Mouse (Mus musculus) hindbrain, embryonic 14.5 days (tissue): ENCODE data around the gene Naa16. TPM values are rescaled to one million over a fixed set of nuclear protein-coding genes. Genes with fewer than 3 reads are reported as not detected.

Source experiments
- ATAC-seq: fragments of 200-750 bp; cut with Nextera tagmentation; 2 replicates; pipeline ENCODE4 v1.8.0; 2017; ENCODE audit warnings: moderate number of reproducible peaks, mild to moderate bottlenecking, moderate TSS enrichment, moderate library complexity; ENCODE audit not compliant: low FRiP score
- DNase-seq: peaks from one replicate; pipeline ENCODE4 v3.0.0-alpha.2; 2015; ENCODE audit warnings: low spot score
- H3K27ac ChIP-seq: fragments of 300-500 bp; sonication (generic); 2 replicates; pipeline ENCODE4 v1.5.1; 2014; ENCODE audit warnings: mild to moderate bottlenecking, moderate library complexity
- H3K27me3 ChIP-seq: fragments of 300-500 bp; sonication (generic); 2 replicates; pipeline ENCODE4 v1.6.1; 2014; ENCODE audit warnings: mild to moderate bottlenecking, low read length, mixed read lengths; ENCODE audit not compliant: control insufficient read depth, insufficient read depth
- H3K36me3 ChIP-seq: fragments of 300-500 bp; sonication (generic); replicated peaks from 2 replicates; pipeline ENCODE4 v1.6.1; 2014; ENCODE audit not compliant: control insufficient read depth, insufficient read depth
- H3K4me1 ChIP-seq: fragments of 300-500 bp; sonication (generic); replicated peaks from 2 replicates; pipeline ENCODE4 v1.6.1; 2014; ENCODE audit warnings: antibody characterized with exemption, low read length, mixed read lengths; ENCODE audit not compliant: control insufficient read depth, insufficient read depth
- H3K4me2 ChIP-seq: fragments of 300-500 bp; sonication (generic); replicated peaks from 2 replicates; pipeline ENCODE4 v1.6.1; 2014; ENCODE audit warnings: mild to moderate bottlenecking, moderate library complexity
- H3K4me3 ChIP-seq: fragments of 300-500 bp; sonication (generic); replicated peaks from 2 replicates; pipeline ENCODE4 v1.5.1; 2014; ENCODE audit warnings: mild to moderate bottlenecking, low read length
- H3K9ac ChIP-seq: fragments of 300-500 bp; sonication (generic); 2 replicates; pipeline ENCODE4 v1.6.1; 2014
- H3K9me3 ChIP-seq: fragments of 300-500 bp; sonication (generic); 2 replicates; pipeline ENCODE4 v1.6.1; 2016; ENCODE audit warnings: low read length; ENCODE audit not compliant: control insufficient read depth
- WGBS: fragments of 180-500 bp; shearing (Covaris S2); extraction: QIAGEN DNeasy Blood & Tissue Kit; methylation state at CpG from one replicate; pipeline ENCODE4 v1.1.7; 2014; 5-methylcytosine and 5-hydroxymethylcytosine counted together
- polyA plus RNA-seq: library from polyadenylated mRNA; unstranded; fragments of >200 nt; fragmentation: Nextera tagmentation; extraction: Ambion mirVana; gene quantifications from 2 replicates; pipeline ENCODE4 v1.2.1, GENCODE M21; 2014

The Naa16 gene
- polyA plus RNA-seq, 1 experiment from 2014 or later = 12.5 TPM

- 70% methylated on average over 7 of the region's 7 CpGs for WGBS
- Histone ChIP-seq H3K9me3 (no peaks in the 10 kb centered on the region), H3K27ac (no peak overlapping the region), H3K9ac (no peak overlapping the region), H3K4me2 (no peak overlapping the region), H3K36me3 (no peaks in the 10 kb centered on the region), H3K27me3 (no peaks in the 10 kb centered on the region), H3K4me1 (no peaks in the 10 kb centered on the region), H3K4me3 (no peak overlapping the region)
- ATAC-seq (no peak), DNase-seq (no peak)
Observed at GRCm38 (mm10) chr14:79315877-79316276, 74.7 kb downstream of the Naa16 start.

DNA sequence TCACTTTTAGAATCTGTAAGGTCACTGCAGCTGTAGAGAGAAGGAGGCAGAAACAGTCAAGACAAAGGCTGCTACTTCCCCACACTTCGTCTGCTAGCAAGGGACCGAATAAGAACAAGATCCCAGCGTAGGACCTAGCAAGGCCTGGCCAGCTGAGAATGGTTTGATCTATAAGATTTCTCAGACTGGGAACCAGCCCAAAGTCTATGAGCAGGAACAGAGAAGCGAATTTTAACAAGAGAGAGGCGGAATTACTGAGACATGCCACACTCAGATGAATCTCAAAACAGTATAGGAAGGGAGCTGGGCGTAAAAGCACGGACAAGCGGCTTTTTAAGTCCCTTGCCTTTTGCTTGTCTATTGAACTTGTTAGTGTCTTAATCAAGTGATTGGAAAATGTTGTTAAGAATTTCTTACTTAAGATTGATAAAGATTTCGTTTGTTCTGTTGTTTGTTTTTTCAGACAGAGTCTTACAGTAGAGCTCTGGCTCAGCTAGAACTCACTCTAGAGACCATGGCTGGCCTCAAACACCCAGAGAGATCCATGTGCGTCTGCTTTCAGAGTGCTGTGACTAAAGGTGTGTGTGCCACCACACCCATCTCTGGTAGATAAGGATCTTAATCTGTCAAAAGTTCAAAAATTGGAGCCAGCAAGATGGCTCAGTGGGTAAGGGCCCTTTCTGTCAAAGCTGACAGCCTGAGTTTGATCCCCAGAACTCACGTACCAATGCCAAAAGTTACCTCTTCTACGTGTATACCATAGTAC is 76.2 kb downstream of the Naa16 start:
- H3K4me1 ChIP-seq = no peaks in the 10 kb centered on the region
- no peak overlapping the region for H3K27ac ChIP-seq
- no peak for ATAC-seq
- no peak overlapping the region for H3K4me3 ChIP-seq
- no peak for DNase-seq
- no peaks in the 10 kb centered on the region for H3K27me3 ChIP-seq
- 79% methylated on average over 12 of the region's 12 CpGs for WGBS
- H3K4me2 ChIP-seq = no peak overlapping the region
- H3K9me3 ChIP-seq = no peaks in the 10 kb centered on the region
- H3K9ac ChIP-seq = no peak overlapping the region
- H3K36me3 ChIP-seq = no peaks in the 10 kb centered on the region

- 57% methylated on average over 8 of the region's 8 CpGs for WGBS
- Histone ChIP-seq H3K27me3 (no peaks in the 10 kb centered on the region), H3K27ac (no peak overlapping the region), H3K4me2 (no peak overlapping the region), H3K9ac (no peak overlapping the region), H3K9me3 (no peaks in the 10 kb centered on the region), H3K4me1 (0 out of 2 replicates have a peak, but pooled peaks cover under 1% of the 10 kb centered on the region), H3K4me3 (no peak overlapping the region), H3K36me3 (no peaks in the 10 kb centered on the region)
- ATAC-seq = peak; percentile 40; the same call in 1 of the 2 replicates
- no peak for DNase-seq
Observed at GRCm38 (mm10) chr14:79313439-79314175, 77.0 kb downstream of the Naa16 start.

DNA sequence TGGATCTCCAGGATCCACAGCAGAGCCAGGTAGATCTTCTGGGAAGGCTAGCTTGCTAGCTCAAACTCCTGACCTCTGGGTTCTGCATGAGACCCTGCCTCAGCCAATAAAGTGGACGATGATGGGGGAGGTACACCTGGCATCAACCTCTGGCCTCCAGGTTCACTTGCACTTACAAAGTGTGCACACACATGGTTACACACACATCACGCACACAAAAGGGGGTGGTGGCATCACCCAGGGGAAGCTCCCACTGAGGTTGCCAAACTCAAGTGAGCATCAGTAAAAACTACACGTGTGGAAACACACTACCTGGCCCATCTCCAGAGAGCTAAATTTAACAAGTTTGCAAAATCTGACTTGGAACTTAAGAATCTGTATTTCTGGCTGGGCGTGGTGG is 77.9 kb downstream of the Naa16 start:
- Histone ChIP-seq H3K4me1 (0 out of 2 replicates have a peak, but pooled peaks cover 7% of the 10 kb centered on the region), H3K4me2 (no peak overlapping the region), H3K9ac (no peak overlapping the region), H3K36me3 (no peaks in the 10 kb centered on the region), H3K9me3 (no peaks in the 10 kb centered on the region), H3K27me3 (no peaks in the 10 kb centered on the region), H3K27ac (no peak overlapping the region), H3K4me3 (no peak overlapping the region)
- ATAC-seq = no peak
- WGBS = 90% methylated on average over 4 of the region's 4 CpGs
- DNase-seq = no peak

GRCm38 (mm10) chr14:79311918-79312454 is 78.6 kb downstream of the Naa16 start:
- H3K4me1 ChIP-seq = 0 out of 2 replicates have a peak, but pooled peaks cover 7% of the 10 kb centered on the region
- H3K9ac ChIP-seq = no peak overlapping the region
- H3K27me3 ChIP-seq = no peaks in the 10 kb centered on the region
- H3K9me3 ChIP-seq = no peaks in the 10 kb centered on the region
- no peaks in the 10 kb centered on the region for H3K36me3 ChIP-seq
- H3K4me2 ChIP-seq = no peak overlapping the region
- no peak overlapping the region for H3K27ac ChIP-seq
- ATAC-seq (no peak), DNase-seq (no peak)
- WGBS = 76% methylated on average over 4 of the region's 4 CpGs
- H3K4me3 ChIP-seq = no peak overlapping the region

- Histone ChIP-seq H3K4me3 (no peak overlapping the region), H3K9me3 (no peaks in the 10 kb centered on the region), H3K4me2 (no peak overlapping the region), H3K36me3 (no peaks in the 10 kb centered on the region), H3K9ac (no peak overlapping the region), H3K27me3 (no peaks in the 10 kb centered on the region), H3K27ac (no peak overlapping the region), H3K4me1 (0 out of 2 replicates have a peak, but pooled peaks cover 7% of the 10 kb centered on the region)
- WGBS = 56% methylated on average over 4 of the region's 4 CpGs
- DNase-seq (no peak), ATAC-seq (no peak)
Observed at GRCm38 (mm10) chr14:79309115-79309514, 81.5 kb downstream of the Naa16 start.

DNA sequence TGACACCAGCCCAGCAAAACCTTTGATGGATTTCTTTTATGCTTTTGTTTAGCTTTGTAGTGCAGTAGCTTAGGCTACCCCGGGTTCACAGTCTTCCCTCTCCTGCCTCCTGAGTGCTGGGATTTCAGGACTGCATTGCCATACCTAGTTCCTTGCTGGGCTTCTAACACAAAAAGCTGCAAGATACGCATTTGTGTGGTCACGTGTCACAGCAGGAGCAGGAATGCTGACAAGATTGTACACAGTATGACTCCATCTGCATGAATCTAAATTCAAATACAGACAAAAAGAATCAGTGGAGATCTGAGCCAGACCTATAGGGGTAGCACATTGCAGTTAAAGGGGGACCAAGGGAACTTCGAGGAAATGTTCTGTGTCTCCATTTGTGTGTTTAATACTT is 82.2 kb downstream of the Naa16 start:
- WGBS = 6% methylated on average over 4 of the region's 4 CpGs
- Histone ChIP-seq H3K9ac (no peak overlapping the region), H3K27me3 (0 out of 2 replicates have a peak, but pooled peaks cover 3% of the 10 kb centered on the region), H3K4me2 (no peak overlapping the region), H3K36me3 (no peaks in the 10 kb centered on the region), H3K4me1 (0 out of 2 replicates have a peak, but pooled peaks cover 7% of the 10 kb centered on the region), H3K27ac (no peak overlapping the region), H3K9me3 (no peaks in the 10 kb centered on the region), H3K4me3 (no peak overlapping the region)
- DNase-seq = no peak
- ATAC-seq = peak; percentile 43; the same call in 1 of the 2 replicates

DNA sequence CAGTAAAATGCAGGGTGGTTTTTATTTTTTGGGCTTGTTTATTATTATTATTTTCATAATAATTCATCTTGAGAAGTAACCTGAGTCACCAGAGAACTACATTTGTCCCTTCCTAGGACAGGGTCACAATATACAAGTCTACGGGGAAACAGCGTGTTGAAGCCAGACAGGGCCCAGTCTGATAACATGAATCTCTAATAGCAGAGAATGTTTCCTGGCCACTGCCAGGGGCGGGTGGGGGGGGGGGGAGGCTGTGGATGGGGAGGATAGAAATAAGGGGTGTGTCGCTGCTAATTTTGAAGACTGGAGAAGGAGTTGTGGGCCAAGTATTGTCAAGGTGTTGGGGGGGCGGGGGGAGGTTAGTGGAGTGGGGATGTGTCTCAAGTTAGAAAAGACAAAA is 82.7 kb downstream of the Naa16 start:
- Histone ChIP-seq H3K27ac (no peak overlapping the region), H3K36me3 (no peaks in the 10 kb centered on the region), H3K27me3 (peaks cover 4% of the 10 kb centered on the region; the same call in 1 of the 2 replicates), H3K4me3 (no peak overlapping the region), H3K9ac (no peak overlapping the region), H3K4me2 (no peak overlapping the region), H3K9me3 (no peaks in the 10 kb centered on the region), H3K4me1 (0 out of 2 replicates have a peak, but pooled peaks cover 7% of the 10 kb centered on the region)
- WGBS = 49% methylated on average over 5 of the region's 5 CpGs
- no peak for ATAC-seq
- DNase-seq = no peak

GRCm38 (mm10) chr14:79307138-79307537 is 83.4 kb downstream of the Naa16 start:
- no peak for DNase-seq
- Histone ChIP-seq H3K9me3 (no peaks in the 10 kb centered on the region), H3K27me3 (peaks cover 4% of the 10 kb centered on the region; the same call in 1 of the 2 replicates), H3K4me1 (0 out of 2 replicates have a peak, but pooled peaks cover 7% of the 10 kb centered on the region), H3K9ac (no peak overlapping the region), H3K36me3 (no peaks in the 10 kb centered on the region), H3K4me3 (no peak overlapping the region), H3K27ac (no peak overlapping the region), H3K4me2 (no peak overlapping the region)
- 88% methylated on average over 7 of the region's 7 CpGs for WGBS
- no peak for ATAC-seq
